Mouse (Mus musculus): ENCODE measurements at regions not wholly inside any gene's neighbourhood (a gene's known extent, or its start where the extent isn't known, plus 50 kb on each side); places are given as distances from the start of the nearest gene placed in this dataset.
A peak's percentile ranks its signal among the peaks of the same experiment; 100 is the strongest.

DNA sequence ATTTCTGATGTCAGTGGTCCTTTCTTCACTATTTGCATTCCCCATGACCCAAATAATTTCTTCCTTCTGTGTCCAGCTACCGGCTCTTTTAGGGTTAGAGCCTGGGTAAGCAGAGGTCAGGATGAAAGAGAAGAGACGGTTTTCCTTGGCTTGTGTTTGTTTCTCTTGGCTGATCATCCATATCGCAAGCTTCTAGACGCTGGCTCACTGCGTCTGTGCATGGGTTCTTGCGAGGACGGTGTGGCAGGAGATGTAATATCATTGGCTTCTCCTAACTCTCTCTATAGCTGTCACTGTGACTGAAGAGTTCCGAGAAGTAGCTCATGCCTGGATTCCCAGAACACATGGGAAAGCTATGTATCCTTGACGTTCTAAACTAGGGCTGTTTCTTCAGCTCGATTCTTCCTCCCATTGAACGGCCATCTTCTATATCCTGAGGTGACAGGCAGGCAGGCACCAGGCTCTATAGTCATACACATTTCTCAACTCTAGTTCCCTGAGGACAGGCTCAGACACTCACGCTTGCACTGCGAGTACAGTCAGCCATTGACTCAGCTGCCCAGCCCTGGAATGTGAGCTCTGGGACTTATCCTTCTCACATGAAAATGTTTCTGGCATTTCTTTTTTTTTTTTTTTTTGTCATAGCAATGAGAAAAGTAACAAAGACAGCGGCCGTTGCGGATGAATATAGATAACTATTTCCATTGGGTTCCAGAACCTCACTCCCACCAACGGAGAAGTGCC is 85.0 kb downstream of the Bach1 start:
- no peak overlapping the region for H3K4me3 ChIP-seq
- no peak overlapping the region for H3K27ac ChIP-seq
- no peaks in the 10 kb centered on the region for H3K9me3 ChIP-seq
- H3K4me1 ChIP-seq (replicated peaks): no peaks in the 10 kb centered on the region
- no peaks in the 10 kb centered on the region for H3K36me3 ChIP-seq
- H3K27me3 ChIP-seq: no peaks in the 10 kb centered on the region
- 76% methylated on average over 17 of the region's 17 CpGs for WGBS
- no peak for ATAC-seq (ENCODE audit: low FRiP score)
- H3K4me2 ChIP-seq: no peak overlapping the region
- no peak overlapping the region for H3K9ac ChIP-seq

- Histone ChIP-seq H3K4me3 (no peak overlapping the region), H3K4me1 (replicated peaks) (0 out of 2 replicates have a peak, but pooled peaks cover under 1% of the 10 kb centered on the region), H3K9ac (no peak overlapping the region), H3K27me3 (no peaks in the 10 kb centered on the region), H3K9me3 (no peaks in the 10 kb centered on the region), H3K27ac (no peak overlapping the region), H3K36me3 (no peaks in the 10 kb centered on the region), H3K4me2 (no peak overlapping the region)
- no peak for ATAC-seq (ENCODE audit: low FRiP score)
- 57% methylated on average over 13 of the region's 13 CpGs for WGBS
Observed at GRCm38 (mm10) chr16:87784405-87784994, 85.8 kb downstream of the Bach1 start.

DNA sequence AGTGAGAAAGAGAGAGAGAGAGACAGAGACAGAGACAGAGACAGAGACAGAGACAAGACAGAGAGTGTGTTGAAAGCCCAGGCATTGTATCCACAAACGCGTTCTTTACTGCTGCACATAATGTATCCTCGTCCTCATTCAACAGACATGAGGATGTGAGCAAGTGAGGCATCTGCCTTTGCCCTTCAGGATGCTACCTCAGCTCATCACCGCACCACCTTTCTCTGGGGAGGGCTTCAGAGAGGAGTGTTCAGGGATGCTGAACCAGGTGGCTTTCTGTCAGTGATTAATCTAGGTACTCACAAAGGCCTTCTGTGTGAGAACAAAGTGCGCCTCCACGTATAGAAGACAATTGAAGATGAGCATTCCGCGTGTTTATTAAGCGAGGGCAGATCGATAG is 90.8 kb downstream of the Bach1 start:
- WGBS: 78% methylated on average over 10 of the region's 10 CpGs
- ATAC-seq (ENCODE audit: low FRiP score): no peak
- peak overlapping the region; percentile 6 for H3K27ac ChIP-seq

DNA sequence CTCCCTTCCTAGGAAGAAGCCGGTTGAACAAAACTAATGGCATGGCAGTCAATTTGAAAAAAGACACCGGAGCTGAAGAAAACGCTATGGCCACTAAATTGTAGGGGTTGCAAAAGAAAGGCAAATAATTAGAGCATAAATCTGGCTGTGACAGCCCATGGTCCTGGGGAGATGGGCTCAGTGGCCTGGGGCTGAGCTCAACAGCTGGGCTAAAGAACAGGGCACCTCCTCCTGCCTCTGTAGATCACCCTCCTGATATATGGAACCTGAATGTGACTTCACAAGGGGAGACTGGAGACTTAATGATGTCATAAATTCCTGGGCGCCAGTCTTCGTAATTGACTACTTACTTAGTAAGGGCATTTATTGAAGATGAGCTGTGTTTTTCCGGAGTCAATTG is 91.2 kb downstream of the Bach1 start:
- H3K9me3 ChIP-seq: no peaks in the 10 kb centered on the region

More for the DNA sequence above, 90.8 kb downstream of the Bach1 start:
- H3K4me1 ChIP-seq (replicated peaks): 0 out of 2 replicates have a peak, but pooled peaks cover 9% of the 10 kb centered on the region
- H3K36me3 ChIP-seq: no peaks in the 10 kb centered on the region
- no peak overlapping the region for H3K9ac ChIP-seq
- no peaks in the 10 kb centered on the region for H3K9me3 ChIP-seq
- no peak overlapping the region for H3K4me2 ChIP-seq
- H3K27me3 ChIP-seq: no peaks in the 10 kb centered on the region
- H3K4me3 ChIP-seq: no peak overlapping the region

GRCm38 (mm10) chr16:87796514-87797248 is 97.9 kb downstream of the Bach1 start:
- peaks cover 12% of the 10 kb centered on the region for H3K4me1 ChIP-seq (replicated peaks)
- peaks cover 3% of the 10 kb centered on the region; the same call in 1 of the 2 replicates for H3K27me3 ChIP-seq
- 9% methylated on average over 20 of the region's 20 CpGs for WGBS
- no peak overlapping the region for H3K27ac ChIP-seq
- peak overlapping the region; percentile 60 for H3K9ac ChIP-seq
- H3K36me3 ChIP-seq: no peaks in the 10 kb centered on the region
- H3K9me3 ChIP-seq: no peaks in the 10 kb centered on the region
- H3K4me2 ChIP-seq: peak overlapping the region; percentile 55
- peak overlapping the region; percentile 27 for H3K4me3 ChIP-seq
- peak; percentile 79 for ATAC-seq (ENCODE audit: low FRiP score)

More for the DNA sequence above, 91.2 kb downstream of the Bach1 start:
- Histone ChIP-seq H3K9ac (no peak overlapping the region), H3K27me3 (no peaks in the 10 kb centered on the region), H3K4me2 (no peak overlapping the region), H3K27ac (no peak overlapping the region; the same call in 1 of the 2 replicates), H3K4me1 (replicated peaks) (0 out of 2 replicates have a peak, but pooled peaks cover 9% of the 10 kb centered on the region), H3K36me3 (no peaks in the 10 kb centered on the region), H3K4me3 (no peak overlapping the region)
- 63% methylated on average over 6 of the region's 6 CpGs for WGBS
- ATAC-seq (ENCODE audit: low FRiP score): 0 out of 2 replicates have a peak, but pooled peaks have one; percentile 67

- no peak for ATAC-seq (ENCODE audit: low FRiP score)
- Histone ChIP-seq H3K9ac (no peak overlapping the region), H3K4me1 (replicated peaks) (peaks cover 2% of the 10 kb centered on the region), H3K9me3 (no peaks in the 10 kb centered on the region), H3K27ac (no peak overlapping the region), H3K4me2 (no peak overlapping the region), H3K4me3 (no peak overlapping the region), H3K36me3 (no peaks in the 10 kb centered on the region), H3K27me3 (peaks cover 3% of the 10 kb centered on the region; the same call in 1 of the 2 replicates)
- 91% methylated on average over 4 of the region's 4 CpGs for WGBS
Observed at GRCm38 (mm10) chr16:87802317-87802716, 103.6 kb downstream of the Bach1 start.

GRCm38 (mm10) chr16:87817590-87817989 is 118.8 kb downstream of the Bach1 start:
- Histone ChIP-seq H3K9ac (no peak overlapping the region), H3K4me3 (no peak overlapping the region), H3K9me3 (no peaks in the 10 kb centered on the region), H3K27ac (peak overlapping the region; percentile 1; the same call in 1 of the 2 replicates), H3K27me3 (no peaks in the 10 kb centered on the region), H3K36me3 (no peaks in the 10 kb centered on the region), H3K4me2 (no peak overlapping the region), H3K4me1 (replicated peaks) (peaks cover 9% of the 10 kb centered on the region; the same call in 1 of the 2 replicates)
- WGBS: 63% methylated on average over 8 of the region's 8 CpGs
- no peak for ATAC-seq (ENCODE audit: low FRiP score)

DNA sequence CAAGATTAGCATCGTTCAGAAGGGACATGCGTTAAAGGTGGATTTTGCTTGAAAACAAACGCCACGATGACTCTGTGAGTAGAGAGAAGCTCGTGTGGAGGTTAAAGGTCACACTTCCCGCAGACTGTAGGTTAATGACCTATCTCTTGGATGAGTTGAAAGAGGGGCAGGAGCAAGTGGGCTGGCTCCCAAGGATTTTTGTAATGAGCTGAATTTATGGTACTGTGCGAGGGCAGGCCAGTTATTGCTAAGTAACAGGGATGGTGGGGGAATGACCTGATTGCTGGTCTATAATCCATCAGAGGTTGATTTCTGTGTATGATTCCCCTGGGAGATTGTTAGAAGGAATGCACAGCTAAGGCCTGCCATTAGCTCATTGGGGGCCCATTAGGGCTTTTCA is 135.6 kb downstream of the Bach1 start:
- Histone ChIP-seq H3K36me3 (no peaks in the 10 kb centered on the region), H3K4me1 (replicated peaks) (peaks cover 9% of the 10 kb centered on the region), H3K27ac (peak overlapping the region; percentile 64), H3K4me2 (no peak overlapping the region), H3K4me3 (no peak overlapping the region), H3K9me3 (no peaks in the 10 kb centered on the region), H3K9ac (no peak overlapping the region), H3K27me3 (no peaks in the 10 kb centered on the region)
- no peak for ATAC-seq (ENCODE audit: low FRiP score)
- WGBS: 50% methylated on average over 7 of the region's 7 CpGs

GRCm38 (mm10) chr16:87840949-87841546 is 142.3 kb downstream of the Bach1 start:
- WGBS: 16% methylated on average over 16 of the region's 16 CpGs
- ATAC-seq (ENCODE audit: low FRiP score): peak; percentile 85
- Histone ChIP-seq H3K36me3 (no peaks in the 10 kb centered on the region), H3K4me3 (no peak overlapping the region), H3K4me1 (replicated peaks) (no peaks in the 10 kb centered on the region), H3K27ac (peak overlapping the region; percentile 52; the same call in 1 of the 2 replicates), H3K9ac (no peak overlapping the region), H3K27me3 (no peaks in the 10 kb centered on the region), H3K4me2 (peak overlapping the region; percentile 33; the same call in 1 of the 2 replicates), H3K9me3 (no peaks in the 10 kb centered on the region)
